ENCODE assay signal across 8 mouse cellular contexts in the genomic region with DNA sequence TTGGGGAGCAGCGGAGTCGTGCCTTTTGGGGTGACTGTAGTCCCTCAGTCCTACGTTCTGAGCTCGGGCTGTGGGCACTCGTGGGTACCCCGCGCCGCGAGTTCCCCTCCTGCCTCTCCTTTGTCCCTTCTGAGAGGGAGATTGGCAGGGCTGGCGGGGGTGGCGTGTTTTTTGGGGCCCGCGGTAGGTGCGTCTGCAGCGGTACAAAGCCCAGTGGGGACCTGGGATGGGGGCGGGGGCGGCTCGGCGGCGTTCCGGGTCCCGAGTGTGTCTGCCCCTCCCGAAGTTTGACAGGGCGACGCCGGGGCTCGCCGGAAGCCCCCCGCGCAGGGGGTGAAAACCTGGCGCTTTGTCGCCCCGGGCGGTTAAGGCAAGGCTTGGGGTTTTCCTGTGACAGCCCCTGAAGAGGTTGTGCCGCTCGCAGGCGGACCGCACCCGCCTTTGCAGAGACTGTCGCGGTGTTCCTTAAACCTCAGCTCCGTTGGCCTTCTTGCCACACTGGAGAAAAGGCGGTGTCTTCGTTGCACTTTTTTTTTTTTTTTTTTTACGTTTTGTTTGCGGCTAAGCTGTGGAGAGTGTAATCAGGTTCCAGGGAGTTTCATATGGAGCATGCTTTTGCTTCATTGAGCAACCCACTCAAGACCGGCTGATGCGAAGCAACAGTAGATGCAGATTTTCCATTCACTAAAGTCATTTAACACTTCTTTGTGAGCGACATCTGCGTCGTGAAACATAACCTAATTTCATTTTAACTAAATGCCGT. TPM values are rescaled to one million over a fixed set of nuclear protein-coding genes. Genes with fewer than 3 reads are reported as not detected.
DNase-seq lines count a peak whose midpoint lies in the region; TF ChIP-seq lines count a peak whose summit lies in the region.

No protein-coding gene starts in this region.

- H3K9me3 ChIP-seq in ES-Bruce4 (replicated peaks; ENCODE audit: control insufficient read depth, insufficient read depth, low read length, poor library complexity, severe bottlenecking) = no peaks in the 10 kb centered on the region
- no peaks in the 10 kb centered on the region for H3K9me3 ChIP-seq in forebrain, embryonic 10.5 days

- H3K36me3 ChIP-seq in ES-Bruce4 (ENCODE audit: control insufficient read depth, insufficient read depth, low read length, poor library complexity, severe bottlenecking) = no peaks in the 10 kb centered on the region
- no peaks in the 10 kb centered on the region for H3K36me3 ChIP-seq in forebrain, embryonic 10.5 days (replicated peaks)
- no peaks in the 10 kb centered on the region for H3K36me3 ChIP-seq in macrophage (ENCODE audit: inconsistent target)

- DNase-seq in brain, adult 2 months (ENCODE audit: low read depth, low spot score) = peak; percentile 61
- DNase-seq in forebrain, embryonic 10.5 days (ENCODE audit: extremely low spot score, low spot score) = peak; percentile 54
- peak; percentile 22 for DNase-seq in heart, postnatal 25 days (ENCODE audit: low spot score)
- peak; percentile 36 to 42 for DNase-seq in layer of hippocampus, postnatal 14 days (ENCODE audit: low spot score in 2 of 2)
- peak; percentile 62 to 68 for DNase-seq in right cerebral cortex, postnatal 10 days (ENCODE audit: low spot score in 2 of 2)
- peak; percentile 42 for DNase-seq in urinary bladder, postnatal 25 days (ENCODE audit: low spot score)

- no peaks in the 10 kb centered on the region for H3K27me3 ChIP-seq in ES-Bruce4 (ENCODE audit: control insufficient read depth, insufficient read depth, low read length, poor library complexity, severe bottlenecking)
- no peaks in the 10 kb centered on the region for H3K27me3 ChIP-seq in forebrain, embryonic 10.5 days (ENCODE audit: poor library complexity, severe bottlenecking)

- TF ChIP-seq POLR2A in ES-Bruce4 (IDR thresholded peaks at IDR 0.05; ENCODE audit: insufficient read depth, low read length) = no peak

- H3K27ac ChIP-seq in ES-Bruce4 (ENCODE audit: insufficient read depth, low read length) (no peak overlapping the region), macrophage (peak overlapping the region; percentile 90)
- H3K27ac ChIP-seq in forebrain, embryonic 10.5 days = peak overlapping the region; percentile 92

- H3K9ac ChIP-seq in ES-Bruce4 (ENCODE audit: low read depth, poor library complexity, severe bottlenecking) = peak overlapping the region; percentile 85

- H3K4me3 ChIP-seq in ES-Bruce4 (ENCODE audit: low read depth, low read length) (peak overlapping the region; percentile 81), macrophage (ENCODE audit: inconsistent target) (peak overlapping the region; percentile 90)
- H3K4me3 ChIP-seq in forebrain, embryonic 10.5 days = peak overlapping the region; percentile 99

- 1% methylated on average over 52 of the region's 52 CpGs for WGBS in forebrain, embryonic 10.5 days
- under 1% methylated on average over 47 of the region's 52 CpGs for WGBS in macrophage (ENCODE audit: missing documents)

- TF ChIP-seq EP300 in ES-Bruce4 (IDR thresholded peaks at IDR 0.05; ENCODE audit: insufficient read depth, low read depth, low read length) = no peak

- no peak for TF ChIP-seq CTCF in ES-Bruce4 (IDR thresholded peaks at IDR 0.05; ENCODE audit: low read depth, low read length)

- H3K4me1 ChIP-seq in ES-Bruce4 (ENCODE audit: control insufficient read depth, insufficient read depth, low read length) = no peaks in the 10 kb centered on the region
- H3K4me1 ChIP-seq in forebrain, embryonic 10.5 days = peaks cover 21% of the 10 kb centered on the region

- intact Hi-C loops in heart, postnatal 25 days (cut with DNase I) = loop anchor here (5.0 kb wide), 3 partner anchors 62 to 188 kb away; no protein-coding TSS in a partner anchor

- H3K79me2 ChIP-seq in macrophage (ENCODE audit: inconsistent target) = peaks cover 83% of the 10 kb centered on the region

RNA-seq across cellular contexts. Expression of gene Osbpl8, which starts 0.8 kb away (rescaled TPM):
- polyA plus RNA-seq in ES-Bruce4 (2011; ENCODE audit: insufficient read depth, insufficient read length, low read depth, missing spikeins) (14.1 and 16.4 TPM in 2 replicates), macrophage (2018) (244 to 329 TPM (median 315 TPM) in 3 replicates)
- 7.3 and 8.2 TPM in 2 replicates for polyA plus RNA-seq in forebrain, embryonic 10.5 days (2016; fragmentation: Nextera tagmentation; extraction: Ambion mirVana)
- 10 to 100 TPM; 68.3 to 69.5 TPM for total RNA-seq in heart, postnatal 25 days (2021)
- 10 to 100 TPM; 55.7 to 59.3 TPM for total RNA-seq in layer of hippocampus, postnatal 14 days (2021)
- total RNA-seq in macrophage (2018; cell fraction: chromatin; rRNA removed) = 1,000 to 10,000 TPM in 13 of 26 experiments, 100 to 1,000 TPM in 13; 377 to 2,472 (median 952) TPM
- total RNA-seq in macrophage (2018; cell fraction: cytosol; rRNA removed) = 100 to 1,000 TPM; 337 to 883 (median 545) TPM
- 1,000 to 10,000 TPM in 9 of 26 experiments, 100 to 1,000 TPM in 17; 456 to 1,463 (median 788) TPM for total RNA-seq in macrophage (2018; cell fraction: nucleus; rRNA removed)

Comparison
In these comparisons a context has a peak if more than half of its experiments do, and no peak if none do; other contexts are left out.
1. RNA of gene Osbpl8, which starts 0.8 kb away (polyA plus RNA-seq): 244 to 329 TPM in macrophage; 14.1 to 16.4 TPM in ES-Bruce4 and 7.3 to 8.2 TPM in forebrain, embryonic 10.5 days; every median in the first group is over 10 times any median in the second.
2. Peak in every context shown above with its lines, with median percentiles within 50 percentile points of each other: H3K4me3 ChIP-seq and DNase-seq.